Mouse (Mus musculus) yolk sac, embryonic 10.5 days (tissue): Measurements from ENCODE around the gene Lkaaear1.

ENCODE experiments used
- DNase-seq: peaks from one replicate; pipeline ENCODE4 v3.0.0-alpha.2; 2017; ENCODE audit warnings: low spot score

The Lkaaear1 gene

DNA sequence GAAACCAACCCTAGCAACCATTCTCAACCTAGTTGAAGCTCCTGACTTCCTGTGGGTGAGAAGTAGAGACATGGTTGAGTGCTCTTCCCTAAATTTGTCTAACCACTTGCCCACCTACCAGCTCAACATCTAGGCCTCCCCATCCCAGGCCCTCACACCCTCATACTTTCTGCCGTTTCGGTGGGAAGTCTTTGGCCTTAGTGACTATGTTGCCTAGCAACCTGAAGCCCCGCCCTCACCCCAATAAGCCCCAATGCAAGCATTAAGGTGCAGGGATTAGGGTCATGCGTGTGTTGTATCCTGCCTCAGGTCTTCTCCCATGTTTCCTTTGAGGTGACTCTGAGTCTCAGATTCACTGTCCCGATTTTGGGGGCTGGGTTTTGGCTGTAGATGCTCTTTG lies at the start of gene Lkaaear1:
Gene Lkaaear1 (minus strand): TSS at position 202 of the 400 bp plus-strand sequence.
- no peak for DNase-seq

DNA sequence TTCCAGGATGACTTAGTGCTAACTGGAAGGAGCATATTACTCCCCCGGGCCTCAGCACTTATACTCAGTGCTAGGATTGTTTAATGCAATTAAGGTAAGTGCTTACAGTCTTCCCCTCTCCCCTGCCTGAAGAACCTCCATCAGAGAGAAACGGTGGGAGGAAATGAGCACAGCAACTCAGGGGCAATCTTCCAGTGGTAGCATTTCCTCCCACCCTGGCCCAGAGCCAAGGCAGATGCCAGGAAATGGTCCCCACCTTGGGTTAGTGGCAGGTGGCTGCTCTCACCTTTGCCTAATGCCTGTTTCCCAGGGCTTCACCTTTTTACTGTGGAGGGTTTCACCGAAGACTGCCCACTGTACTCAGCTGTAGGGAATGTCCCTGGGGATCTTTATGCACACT lies 31.8 kb upstream of the Lkaaear1 start:
- DNase-seq = no peak

DNA sequence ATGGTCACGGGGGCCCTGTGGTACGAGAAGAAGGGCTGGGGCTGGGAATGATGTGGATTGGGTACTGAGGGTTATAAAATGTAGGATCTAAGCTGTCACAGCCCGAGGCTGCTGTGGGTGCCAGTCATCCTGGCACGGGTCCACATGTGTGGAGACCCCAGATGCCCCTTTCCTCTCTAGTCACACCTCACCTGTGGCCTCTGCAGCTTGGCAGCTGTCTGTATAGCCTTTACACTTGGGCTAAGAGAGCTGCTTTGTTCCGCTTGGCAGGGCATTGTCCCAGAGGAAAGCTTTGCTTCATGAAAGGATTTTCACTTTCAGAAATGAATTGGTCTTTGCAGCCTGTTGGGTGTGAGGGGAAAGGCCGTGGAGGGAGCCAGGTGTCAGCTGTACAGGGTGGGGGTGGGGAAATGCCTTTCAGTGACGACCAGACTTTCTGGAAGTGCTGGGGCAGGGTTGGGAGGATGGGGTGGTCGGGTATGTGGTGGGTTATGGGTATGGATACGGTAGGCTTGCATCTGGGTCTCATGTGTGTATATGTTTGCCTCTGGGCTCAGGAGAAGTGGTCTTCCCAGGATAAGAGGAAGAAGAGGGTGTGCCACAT lies 29.5 kb upstream of the Lkaaear1 start:
- no peak for DNase-seq

DNA sequence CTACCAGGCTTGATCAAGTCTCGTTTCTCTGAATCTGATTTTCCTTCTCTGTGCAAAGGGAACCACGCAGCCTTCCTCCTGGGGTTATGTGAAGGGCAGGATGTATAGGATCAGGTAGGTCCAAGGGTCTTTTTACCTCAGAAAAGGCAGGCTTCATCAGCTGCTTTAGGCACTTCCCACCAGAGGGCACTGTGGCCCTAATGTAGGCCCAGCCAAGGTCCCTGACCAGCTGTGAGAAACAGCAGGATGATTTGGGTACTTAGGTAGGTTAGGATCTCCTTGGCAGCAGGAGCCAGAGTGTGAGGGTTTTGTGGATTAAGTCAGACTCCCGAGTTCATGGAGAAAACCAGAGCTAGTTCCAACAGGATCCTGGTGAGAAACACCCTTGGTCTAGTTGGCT lies 24.0 kb upstream of the Lkaaear1 start:
- no peak for DNase-seq

DNA sequence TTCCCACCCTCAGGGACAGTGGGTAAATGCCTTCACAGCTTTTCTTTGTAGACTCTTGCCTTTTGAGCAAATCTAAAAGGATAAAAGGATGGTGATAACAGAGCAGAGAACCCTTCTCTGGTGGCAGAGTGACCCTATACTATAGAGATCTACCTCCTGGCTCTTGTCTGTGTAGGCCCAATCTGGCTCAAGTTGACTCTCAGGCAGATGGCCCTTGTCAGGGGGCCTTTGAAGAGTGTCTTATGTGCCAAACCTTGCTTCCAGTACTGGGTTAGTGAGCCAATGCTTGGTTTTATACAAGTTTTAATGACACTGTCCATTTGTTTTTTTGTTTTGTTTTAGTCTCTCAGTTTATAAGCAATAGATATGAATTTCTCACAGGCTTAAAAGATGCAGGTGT lies 23.0 kb upstream of the Lkaaear1 start:
- DNase-seq = no peak

DNA sequence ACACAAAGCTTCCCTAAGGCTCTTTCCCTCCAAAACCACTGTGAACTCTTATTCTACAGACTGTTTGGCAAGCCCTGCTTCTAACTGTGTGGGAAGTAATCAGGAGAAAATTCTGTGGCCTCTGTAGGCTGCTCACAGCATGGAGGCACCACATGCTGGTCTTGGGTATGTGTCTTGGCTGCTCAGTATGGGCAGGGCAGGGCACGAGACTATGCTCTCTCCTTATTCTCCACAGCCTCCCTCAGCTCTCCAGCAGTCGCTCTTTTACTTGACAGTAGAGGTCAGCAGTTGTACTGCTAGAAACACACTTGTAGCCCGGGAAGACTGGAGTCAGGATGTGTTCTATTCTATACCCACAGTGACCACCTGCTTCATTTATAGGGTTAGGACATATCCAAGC lies 21.8 kb upstream of the Lkaaear1 start:
- no peak for DNase-seq

DNA sequence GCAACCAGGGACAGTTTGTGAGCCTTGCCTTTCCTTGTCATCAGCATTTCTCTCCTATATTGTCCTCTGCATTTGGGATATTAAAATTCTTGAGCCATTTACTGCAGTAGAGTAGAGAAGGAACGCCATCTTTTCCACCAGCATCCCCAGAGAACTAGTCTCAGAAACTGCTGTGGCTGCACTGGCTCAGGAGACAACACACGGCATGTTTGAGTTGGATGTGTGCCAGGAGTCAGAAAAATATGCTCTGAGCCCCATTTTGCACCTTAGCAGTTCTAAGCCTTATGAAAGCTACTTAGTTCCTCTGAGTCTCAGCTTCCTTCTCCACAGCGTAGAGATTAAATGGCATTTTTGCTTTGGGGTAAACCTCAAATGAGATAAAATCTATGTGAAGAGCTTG lies 18.7 kb upstream of the Lkaaear1 start:
- no peak for DNase-seq

DNA sequence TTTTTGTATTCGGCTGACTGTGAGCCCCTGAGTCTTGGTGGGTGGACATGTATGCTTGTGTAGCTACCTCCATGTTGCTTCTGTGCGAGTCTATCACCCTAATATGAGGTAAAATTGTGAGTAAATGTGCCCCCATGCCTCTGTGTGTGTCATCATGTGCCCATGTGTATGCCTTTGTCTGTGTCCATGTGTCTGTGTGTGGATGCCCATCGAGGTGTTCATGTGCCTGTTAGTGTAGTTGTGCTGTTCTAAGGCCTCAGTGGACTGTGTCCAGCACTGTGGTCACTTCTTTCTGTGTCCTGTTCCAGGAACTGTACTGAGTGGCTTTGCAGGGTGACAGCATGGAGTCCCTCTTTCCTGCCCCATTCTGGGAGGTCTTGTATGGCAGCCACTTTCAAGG lies 17.1 kb upstream of the Lkaaear1 start:
- DNase-seq = no peak

DNA sequence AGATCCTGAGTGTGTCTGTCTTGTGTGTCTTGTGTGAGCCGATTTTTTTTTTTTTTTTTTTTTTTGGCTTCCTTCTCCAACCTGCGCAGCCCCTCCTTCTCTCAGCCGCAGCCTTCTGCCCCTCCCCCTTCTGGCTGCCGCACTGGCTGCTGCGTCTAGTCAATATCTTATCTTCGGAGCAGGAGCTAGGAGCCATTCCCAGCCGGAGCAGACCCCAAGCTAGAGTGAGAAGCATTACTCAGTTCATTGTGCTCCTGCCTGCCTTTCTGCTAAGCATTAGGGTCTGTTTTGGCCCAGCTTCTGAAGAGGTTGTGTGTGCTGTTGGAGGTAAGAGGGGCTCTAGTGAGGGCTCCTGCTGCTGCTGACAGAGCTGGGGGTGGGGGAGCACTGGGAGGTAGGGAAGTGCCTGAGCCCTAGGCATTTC lies 16.7 kb upstream of the Lkaaear1 start, which contains the start of gene Oprl1:
Gene Oprl1 (plus strand): TSS at position 114 of the 424 bp plus-strand sequence.
- DNase-seq = peak; percentile 13

DNA sequence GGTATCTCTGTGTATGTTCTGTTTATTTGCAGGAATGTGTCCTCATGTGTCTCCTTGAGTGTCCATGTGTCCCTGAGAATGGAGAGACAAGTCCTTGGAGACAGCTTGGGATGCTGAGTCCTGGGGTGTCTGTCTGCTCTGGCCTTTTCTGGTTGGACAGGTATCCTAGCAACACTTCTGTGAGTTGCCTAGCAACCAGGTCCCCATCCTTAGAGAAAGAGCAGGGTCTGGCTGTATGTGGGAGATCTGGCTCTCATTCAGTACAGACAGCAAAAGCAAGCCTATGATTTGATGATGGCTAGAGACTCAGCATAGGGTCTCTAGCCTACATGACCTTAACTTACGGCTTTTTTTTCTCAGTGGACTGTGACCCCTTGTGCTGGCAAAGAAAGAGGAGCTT lies 15.5 kb upstream of the Lkaaear1 start:
- no peak for DNase-seq

DNA sequence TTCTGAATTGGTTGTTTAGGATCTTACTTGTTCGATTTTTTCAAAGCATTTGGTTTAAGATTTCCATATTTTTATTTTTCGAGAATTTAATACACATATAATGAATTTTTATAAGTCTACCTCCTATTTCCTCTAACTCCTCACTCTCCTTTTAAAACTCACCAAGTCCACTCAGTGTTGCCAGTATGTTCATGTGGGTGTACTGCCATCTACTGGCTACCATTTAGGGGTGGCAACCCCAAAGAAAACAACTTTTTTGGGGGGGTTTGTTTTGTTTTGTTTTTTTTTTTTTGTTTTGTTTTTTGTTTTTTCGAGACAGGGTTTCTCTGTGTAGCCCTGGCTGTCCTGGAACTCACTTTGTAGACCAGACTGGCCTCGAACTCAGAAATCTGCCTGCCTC lies 8.4 kb upstream of the Lkaaear1 start:
- DNase-seq = no peak

DNA sequence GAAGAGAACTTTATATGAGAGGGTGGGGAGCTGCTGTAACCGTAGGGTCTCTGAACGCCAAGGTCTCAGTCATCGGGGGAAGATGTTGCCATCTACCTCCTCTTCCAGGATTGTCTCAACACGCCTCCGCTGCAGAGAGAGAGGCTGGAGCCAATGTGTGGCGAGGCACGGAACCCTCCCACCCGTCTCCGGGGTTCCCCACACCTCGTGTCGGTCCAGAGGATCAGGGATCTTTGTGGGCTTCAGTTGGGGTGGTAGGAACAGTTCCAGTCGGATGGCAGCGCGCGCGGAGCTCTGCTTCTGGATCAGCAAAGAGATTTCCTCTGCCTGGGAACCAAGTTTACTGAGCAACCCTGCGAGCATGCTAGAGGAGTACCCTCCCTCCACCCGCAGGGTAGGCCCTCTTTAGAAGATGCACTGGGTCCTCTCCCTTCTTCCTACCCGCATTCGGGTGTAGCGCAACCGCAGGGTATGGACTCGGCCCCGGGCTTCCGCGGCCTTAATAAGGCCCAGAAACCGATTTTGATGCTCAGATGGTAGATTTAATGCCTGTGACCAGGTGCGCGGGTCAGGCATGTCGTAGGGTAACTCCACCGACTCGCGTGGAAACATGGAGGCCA lies 1.3 kb downstream of the Lkaaear1 start:
- no peak for DNase-seq

DNA sequence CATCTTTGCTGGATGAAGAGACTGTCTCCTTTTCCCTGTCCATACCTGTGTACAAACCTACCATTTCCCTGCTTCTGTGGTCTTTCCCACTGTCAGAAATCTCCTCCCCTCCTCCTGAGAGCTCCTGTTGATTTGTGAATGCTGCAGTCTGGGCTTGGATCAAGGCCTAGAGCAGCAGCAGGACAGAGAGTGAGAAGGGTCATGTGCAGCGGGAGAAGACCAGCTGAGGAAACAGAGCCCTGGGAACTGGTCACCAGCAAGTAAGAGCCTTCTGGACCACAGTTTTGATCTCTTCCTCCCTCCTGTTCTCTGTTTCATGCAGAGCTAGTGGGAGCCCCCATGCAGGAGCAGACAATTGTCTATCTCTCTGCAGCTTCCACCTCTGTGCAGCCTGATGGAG lies 2.5 kb downstream of the Lkaaear1 start:
- no peak for DNase-seq

DNA sequence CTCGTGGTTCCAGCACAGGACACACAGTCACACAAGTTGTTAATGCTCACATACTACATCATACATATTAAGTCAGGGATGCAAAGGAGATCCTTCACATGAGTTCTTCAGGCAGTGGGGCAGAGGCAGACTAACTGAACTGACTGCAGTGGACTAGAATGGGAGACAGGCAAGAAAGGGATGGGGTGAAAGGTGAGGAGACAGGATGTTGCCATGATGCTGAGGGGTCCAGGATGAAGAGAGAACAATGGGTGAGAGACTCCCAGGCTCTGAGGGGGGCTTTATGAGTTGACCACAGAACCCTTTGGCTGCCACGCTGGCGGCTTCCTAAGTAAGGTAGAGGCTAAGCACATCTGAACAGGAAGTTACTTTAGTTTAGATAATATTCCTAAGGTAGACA lies 3.7 kb downstream of the Lkaaear1 start:
- no peak for DNase-seq

DNA sequence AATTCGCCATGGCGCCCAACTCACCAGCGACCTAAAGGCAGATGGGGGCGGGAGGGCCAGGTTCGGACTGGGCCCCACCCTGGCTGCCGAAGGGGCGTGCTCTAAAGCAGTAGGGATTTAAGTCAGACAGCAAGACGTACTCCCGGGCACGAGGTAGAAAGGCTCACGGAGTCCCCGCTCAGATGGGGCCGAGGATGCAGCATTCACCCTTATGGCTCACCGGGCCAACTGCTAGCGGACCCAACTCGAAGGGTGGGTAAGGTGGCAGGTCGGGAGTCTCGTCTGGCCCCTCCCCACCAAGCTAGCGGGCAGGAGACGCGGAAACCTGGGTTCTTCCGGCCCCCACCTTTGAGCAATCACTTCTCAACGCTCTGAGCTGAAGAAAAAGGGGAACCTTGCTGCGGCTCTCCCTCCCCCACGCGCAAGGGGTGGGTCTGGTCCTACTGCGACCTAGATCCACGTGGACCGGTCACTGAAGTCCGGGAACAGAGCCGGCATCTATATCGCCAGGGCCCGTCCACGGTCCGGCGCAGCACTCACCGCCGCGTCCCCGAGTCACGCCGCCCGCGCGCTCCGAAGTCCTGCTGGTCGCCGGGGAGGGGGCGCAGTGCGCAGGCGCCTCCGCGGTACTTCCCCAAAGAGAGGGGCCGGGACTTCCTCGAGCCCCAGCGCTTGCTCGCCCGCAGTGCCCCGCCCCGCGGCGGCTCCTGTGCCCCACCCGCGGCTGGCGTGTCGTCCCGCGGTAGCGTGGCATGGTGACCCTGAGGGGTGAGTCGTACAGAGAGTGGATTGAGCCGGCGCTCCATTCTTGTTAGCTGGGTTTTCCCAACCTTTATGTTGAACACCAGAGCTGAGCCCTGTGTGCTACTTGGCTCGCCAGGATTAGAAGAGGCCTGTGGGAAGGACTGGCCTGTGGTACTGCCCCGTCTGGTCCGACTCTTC lies 4.6 kb downstream of the Lkaaear1 start, which contains the start of gene Rgs19:
Gene Rgs19 (minus strand): TSS at position 639 of the 942 bp plus-strand sequence.
- DNase-seq = peak; percentile 77

DNA sequence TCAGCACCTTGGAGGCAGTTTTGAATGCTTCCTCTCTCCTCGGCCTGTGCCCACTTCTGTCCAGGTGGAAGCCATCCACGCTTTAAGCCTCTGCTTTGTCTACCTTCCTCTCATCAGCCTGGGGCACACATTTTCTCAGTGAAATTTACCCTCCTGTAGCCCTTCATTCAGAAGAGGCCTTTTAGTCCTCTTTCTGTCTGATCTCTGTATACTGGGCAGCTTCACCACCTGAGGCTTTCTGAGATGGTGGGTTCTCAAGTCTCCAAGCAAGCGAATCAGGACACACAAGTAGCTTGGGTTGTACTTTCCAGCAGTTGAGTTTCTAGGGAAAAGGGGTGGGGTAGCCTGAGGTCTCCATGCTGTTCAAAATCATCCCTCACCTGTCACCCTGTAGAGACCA lies 5.9 kb downstream of the Lkaaear1 start:
- DNase-seq = no peak

DNA sequence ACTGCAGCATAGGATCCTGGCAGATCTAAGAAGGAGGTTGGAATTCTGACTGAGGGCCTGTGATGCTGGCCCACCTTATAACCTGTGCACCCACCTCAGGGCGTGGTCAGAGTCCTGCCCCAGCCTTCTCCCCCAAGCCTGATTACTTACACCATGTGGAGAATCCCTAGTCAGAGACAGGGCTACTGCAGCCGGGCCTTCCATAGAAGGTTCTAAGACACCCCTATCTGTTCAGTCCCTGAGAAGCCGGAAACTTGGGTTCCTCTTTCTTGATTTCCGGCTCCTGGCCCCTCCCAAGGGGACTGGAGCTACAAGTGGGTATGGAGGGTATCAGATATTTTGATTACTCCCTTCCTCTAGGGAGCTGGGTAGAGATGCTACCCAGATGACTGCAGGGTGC lies 6.7 kb downstream of the Lkaaear1 start:
- DNase-seq = no peak

DNA sequence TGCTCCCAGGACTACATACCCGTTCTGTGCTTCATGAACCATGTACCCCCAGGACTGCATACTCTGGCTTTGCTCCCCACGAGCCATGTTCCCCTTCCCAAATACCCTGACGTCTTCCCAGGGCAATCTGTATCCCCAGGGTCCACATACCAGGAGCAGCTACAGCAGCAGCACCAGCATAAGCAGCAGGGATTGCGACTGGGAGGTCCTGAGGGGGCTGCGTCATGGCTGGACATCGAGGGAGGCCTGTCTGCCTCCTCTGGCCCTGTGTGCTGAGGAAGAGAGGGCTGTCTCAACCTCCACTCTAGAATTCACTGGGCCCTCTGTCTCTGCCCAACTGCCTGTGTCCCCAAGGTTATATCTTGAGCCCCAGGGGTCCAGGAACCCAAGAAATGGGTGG lies 7.2 kb downstream of the Lkaaear1 start:
- DNase-seq = no peak

DNA sequence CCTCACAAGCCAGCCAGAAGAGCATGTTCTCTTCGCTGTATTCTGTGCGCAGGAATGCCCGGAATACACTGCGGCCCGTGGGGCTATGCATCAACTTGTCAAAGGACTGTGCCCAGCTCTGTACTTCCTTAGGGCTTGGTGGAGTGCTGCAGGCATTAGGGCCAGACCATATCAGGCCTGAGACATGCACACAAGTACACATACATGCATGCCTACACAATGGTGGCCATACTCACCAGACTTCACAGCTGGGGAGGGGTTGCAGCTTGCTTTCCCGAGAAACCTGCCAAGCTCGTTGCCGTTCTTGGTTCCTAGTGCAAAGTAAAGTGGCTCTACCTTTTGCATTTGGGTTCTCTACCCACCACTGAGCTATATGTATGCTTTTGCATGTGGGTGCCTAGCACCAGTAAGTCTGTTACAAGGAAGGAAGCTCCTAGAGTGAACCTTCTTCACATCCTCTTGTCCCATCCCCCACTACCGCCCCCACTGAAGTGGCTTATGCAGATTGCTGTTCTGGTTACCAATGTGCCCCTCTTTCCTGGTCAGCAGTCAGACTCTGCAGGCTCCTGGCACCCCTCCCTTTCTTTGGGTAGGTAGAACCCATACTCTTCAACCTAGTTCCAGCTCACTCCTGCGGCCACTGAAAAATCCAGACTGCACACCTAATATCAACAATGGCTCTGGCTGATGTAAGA lies 8.6 kb downstream of the Lkaaear1 start:
- DNase-seq = no peak

DNA sequence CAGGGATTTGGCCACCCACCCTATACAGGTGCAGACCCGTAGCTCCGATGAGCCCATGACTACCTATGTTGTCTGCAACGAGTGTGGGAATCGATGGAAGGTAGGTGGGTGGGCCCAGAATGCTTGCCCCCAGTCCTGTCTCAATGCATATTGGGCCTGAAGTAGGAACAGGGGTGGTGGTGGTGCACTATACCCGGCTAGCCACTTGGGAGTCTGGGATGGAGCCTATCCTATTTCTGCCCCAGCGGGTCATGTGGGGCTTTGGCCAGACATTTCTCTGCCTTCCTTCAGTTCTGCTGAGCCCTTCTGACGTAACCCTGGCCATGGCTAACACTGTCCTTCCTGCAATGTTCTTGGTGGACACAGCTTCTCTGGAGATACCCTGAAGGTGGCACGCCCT lies 10.7 kb downstream of the Lkaaear1 start:
- DNase-seq = no peak

DNA sequence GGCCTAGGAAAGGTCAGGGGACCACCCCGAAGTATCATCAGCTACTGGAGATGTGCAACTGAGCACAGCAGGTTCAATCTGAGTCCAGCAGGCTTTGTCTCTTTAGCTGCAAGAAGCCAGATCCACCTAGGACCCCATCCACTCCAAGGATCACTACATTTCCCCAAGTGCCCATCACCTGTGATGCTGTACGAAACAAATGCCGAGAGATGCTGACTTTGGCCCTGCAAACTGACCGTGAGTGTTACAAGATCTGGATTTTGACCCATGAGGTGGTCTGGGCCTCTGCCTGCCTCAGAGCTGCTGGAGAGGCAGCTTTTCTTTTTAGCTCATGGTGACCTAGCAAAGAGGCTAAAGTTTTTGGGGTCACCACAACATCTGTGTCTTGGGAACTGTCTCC lies 12.6 kb downstream of the Lkaaear1 start:
- no peak for DNase-seq

DNA sequence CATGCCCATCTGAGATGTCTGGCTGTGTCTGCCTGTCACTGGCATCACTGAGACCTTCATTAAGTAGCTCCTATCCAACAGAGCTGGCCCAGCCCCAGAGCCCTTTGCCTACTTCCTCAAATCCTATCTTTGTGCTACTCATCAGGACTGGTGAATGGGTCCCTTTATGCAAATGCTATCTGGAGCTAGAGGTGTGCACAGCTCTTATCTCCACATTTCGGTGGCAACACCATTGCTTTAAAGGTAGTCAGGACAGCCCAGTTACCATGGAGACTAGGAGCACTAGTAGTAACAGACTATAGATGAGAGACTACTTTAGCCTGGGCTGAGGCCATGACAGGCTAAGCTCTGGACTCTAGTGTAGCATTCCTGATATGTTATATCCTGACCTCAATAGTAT lies 13.5 kb downstream of the Lkaaear1 start:
- DNase-seq = no peak
